Mouse (Mus musculus) lung, postnatal 0 days (tissue): ENCODE measurements around the gene Id3.

Experiments
- CTCF ChIP-seq: IDR thresholded peaks from 2 replicates; pipeline ENCODE4 v1.5.1; 2016; ENCODE audit warnings: antibody characterized with exemption, mild to moderate bottlenecking
- EP300 ChIP-seq: IDR thresholded peaks from 2 replicates; pipeline ENCODE4 v1.6.1; 2016; ENCODE audit warnings: antibody characterized with exemption, mild to moderate bottlenecking, control low read depth

DNA sequence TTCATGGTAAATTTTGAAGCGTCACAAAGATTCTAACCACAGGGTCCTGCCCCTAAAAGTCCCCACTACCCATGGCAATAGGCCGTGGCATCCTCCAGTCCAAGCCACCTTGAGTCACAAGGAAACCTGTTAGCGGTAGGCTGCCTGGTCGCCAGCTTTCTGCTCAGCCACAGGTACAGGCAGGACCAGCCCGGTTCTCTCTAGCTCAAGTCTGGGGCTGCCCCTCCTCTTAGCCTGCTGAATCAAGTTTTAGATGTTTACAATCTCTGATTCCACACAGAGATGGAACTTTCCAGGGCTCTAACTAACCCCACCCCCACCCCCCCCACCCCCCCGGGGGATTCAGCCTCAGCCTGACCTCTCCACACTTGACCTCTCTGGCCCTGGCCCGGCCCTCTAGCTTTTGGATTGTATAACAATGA is 36.4 kb upstream of the Id3 start:
- TF ChIP-seq CTCF (no peak), EP300 (no peak)
